Mouse (Mus musculus): ENCODE data around the gene Zfp36. TPM values are rescaled to one million over a fixed set of nuclear protein-coding genes. Genes with fewer than 3 reads are reported as not detected.

Zfp36 gene
- total and polyA plus RNA-seq, 3 experiments = 19.4 to 28.2 (median 26.3) TPM

DNA sequence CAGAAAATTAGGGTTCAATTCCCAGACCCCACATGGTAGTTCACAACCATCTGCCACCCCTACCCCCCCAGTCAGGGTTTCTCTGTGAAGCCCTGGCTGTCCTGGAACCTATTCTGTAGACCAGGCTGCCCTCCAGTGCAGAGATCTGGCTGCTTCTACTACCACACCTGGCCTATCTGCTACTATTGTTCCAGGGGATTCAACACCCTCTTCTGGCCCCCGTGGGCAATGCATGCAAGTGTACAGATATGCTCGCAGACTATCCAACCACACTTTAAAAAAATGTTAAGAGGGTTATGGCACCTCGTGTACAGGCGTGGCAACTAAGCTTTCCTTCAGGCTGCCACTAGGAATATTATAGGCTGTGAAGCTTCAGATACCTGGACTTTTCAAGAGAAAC is 32.8 kb upstream of the Zfp36 start:
- H3K4me3 ChIP-seq = no peak overlapping the region

DNA sequence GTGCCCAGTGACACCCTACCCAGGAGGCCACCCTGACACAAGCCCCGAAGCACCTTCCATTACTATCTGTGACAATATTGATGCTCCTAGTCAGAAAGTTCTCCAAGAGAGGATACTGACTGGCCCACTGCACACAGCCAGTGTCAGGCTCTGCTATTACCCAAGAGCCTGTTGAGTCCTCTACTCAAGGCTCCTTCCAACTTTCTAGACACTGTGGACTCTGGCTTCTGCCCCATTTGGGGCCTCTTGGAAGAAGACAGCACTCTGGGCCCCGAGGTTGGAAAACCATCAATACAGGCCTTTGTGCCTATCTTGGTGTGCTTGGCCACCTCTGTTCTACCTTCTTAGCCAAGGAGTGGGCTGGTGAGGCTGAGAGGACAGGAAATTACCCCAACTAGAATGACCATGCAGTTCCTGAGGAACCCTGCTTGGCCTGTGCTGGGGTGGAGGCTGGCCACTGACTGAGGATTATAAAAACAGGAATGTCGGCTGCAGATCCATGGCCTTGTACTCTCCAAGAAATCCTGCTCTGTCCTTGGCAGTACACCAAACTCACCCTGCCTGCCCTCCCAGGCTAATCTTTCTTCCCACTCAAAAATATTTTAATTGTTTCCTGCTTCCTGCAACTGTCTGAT is 30.9 kb upstream of the Zfp36 start:
- WGBS = 30% methylated on average over 3 of the region's 3 CpGs
- TF ChIP-seq EP300 (IDR thresholded peaks at IDR 0.05; ENCODE audit: insufficient read depth, low read depth, low read length) (peak; percentile 66; the same call in 1 of the 2 replicates), POLR2A (IDR thresholded peaks at IDR 0.05; ENCODE audit: insufficient read depth, low read depth, low read length) (no peak), CTCF (IDR thresholded peaks at IDR 0.05) (no peak)
- peak; percentile 65 to 79 for DNase-seq
- no peaks in the 10 kb centered on the region for H3K27me3 ChIP-seq (ENCODE audit: control insufficient read depth, insufficient read depth, low read length)
- intact Hi-C loops (cut with DNase I) = no loop called here
- no peak overlapping the region for H3K9ac ChIP-seq (ENCODE audit: low read depth, low read length)
- H3K4me3 ChIP-seq = no peak overlapping the region
- H3K79me2 ChIP-seq (replicated peaks; ENCODE audit: control insufficient read depth, insufficient read depth, low read length) = no peaks in the 10 kb centered on the region
- H3K36me3 ChIP-seq (ENCODE audit: control insufficient read depth, insufficient read depth, low read length) = peaks cover 14% of the 10 kb centered on the region
- H3K4me1 ChIP-seq (ENCODE audit: control insufficient read depth, insufficient read depth, low read length) = peaks cover 9% of the 10 kb centered on the region
- peak overlapping the region; percentile 77 for H3K27ac ChIP-seq

More for the DNA sequence above, 32.8 kb upstream of the Zfp36 start:
- no peaks in the 10 kb centered on the region for H3K79me2 ChIP-seq (replicated peaks; ENCODE audit: control insufficient read depth, insufficient read depth, low read length)
- no peak for TF ChIP-seq EP300 (IDR thresholded peaks at IDR 0.05; ENCODE audit: insufficient read depth, low read depth, low read length)
- 0 out of 2 replicates have a peak, but pooled peaks have one; percentile 15 for TF ChIP-seq CTCF (IDR thresholded peaks at IDR 0.05)
- no peak overlapping the region for H3K27ac ChIP-seq
- no peak overlapping the region for H3K9ac ChIP-seq (ENCODE audit: low read depth, low read length)
- peaks cover 9% of the 10 kb centered on the region for H3K4me1 ChIP-seq (ENCODE audit: control insufficient read depth, insufficient read depth, low read length)
- intact Hi-C loops (cut with DNase I) = no loop called here
- no peaks in the 10 kb centered on the region for H3K27me3 ChIP-seq (ENCODE audit: control insufficient read depth, insufficient read depth, low read length)
- peaks cover 14% of the 10 kb centered on the region for H3K36me3 ChIP-seq (ENCODE audit: control insufficient read depth, insufficient read depth, low read length)
- WGBS = 70% methylated on average over 4 of the region's 4 CpGs
- no peak for DNase-seq

DNA sequence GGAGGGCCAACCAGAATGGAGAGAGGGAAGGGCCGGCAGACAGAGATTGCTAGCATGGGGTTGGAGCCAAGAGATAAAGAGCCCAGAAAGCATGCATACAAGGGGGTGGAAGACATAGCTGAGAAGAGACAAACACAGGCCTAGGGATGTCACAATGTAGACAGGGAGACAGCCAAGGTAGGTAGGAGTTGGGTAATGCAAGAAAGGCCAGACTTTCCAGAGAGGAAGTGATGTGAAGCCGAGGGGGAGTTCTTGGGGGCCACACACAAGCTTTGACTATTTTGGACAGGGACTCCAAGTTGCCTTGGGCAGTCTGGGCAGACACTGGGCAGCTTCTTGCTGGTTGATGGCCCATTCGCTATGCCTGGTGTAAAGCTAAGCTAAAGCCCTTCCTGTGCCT is 21.9 kb upstream of the Zfp36 start:
- TF ChIP-seq CTCF (IDR thresholded peaks at IDR 0.05) (no peak), EP300 (IDR thresholded peaks at IDR 0.05; ENCODE audit: insufficient read depth, low read depth, low read length) (no peak), POLR2A (IDR thresholded peaks at IDR 0.05; ENCODE audit: insufficient read depth, low read depth, low read length) (no peak)
- Histone ChIP-seq H3K4me3 (no peak overlapping the region), H3K4me1 (ENCODE audit: control insufficient read depth, insufficient read depth, low read length) (no peaks in the 10 kb centered on the region), H3K27ac (no peak overlapping the region), H3K36me3 (ENCODE audit: control insufficient read depth, insufficient read depth, low read length) (no peaks in the 10 kb centered on the region), H3K27me3 (ENCODE audit: control insufficient read depth, insufficient read depth, low read length) (no peaks in the 10 kb centered on the region), H3K9ac (ENCODE audit: low read depth, low read length) (no peak overlapping the region), H3K79me2 (replicated peaks; ENCODE audit: control insufficient read depth, insufficient read depth, low read length) (no peaks in the 10 kb centered on the region)
- intact Hi-C loops (cut with DNase I) = no loop called here
- DNase-seq = no peak
- 54% methylated on average over 3 of the region's 3 CpGs for WGBS

DNA sequence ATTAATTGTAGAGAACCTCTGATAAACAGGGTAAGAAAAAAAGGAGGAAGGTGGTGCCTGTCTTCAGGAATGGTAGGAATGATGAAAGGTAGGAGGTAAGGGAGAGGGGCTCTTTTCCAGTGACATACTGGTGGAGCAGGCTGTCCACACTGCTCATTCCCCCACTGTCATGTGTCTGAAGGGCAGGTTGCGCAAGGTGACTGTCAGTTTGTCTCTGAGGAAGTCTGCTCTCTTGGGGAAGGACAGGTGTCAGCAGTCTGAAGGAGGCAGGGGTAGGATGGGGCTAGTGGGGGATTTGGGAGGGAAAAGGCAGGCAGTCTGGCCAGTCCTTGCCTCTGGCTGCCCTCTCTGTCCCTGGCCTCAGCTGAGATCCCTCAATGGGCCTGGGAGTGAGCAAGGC is 21.0 kb upstream of the Zfp36 start:
- no peaks in the 10 kb centered on the region for H3K27me3 ChIP-seq (ENCODE audit: control insufficient read depth, insufficient read depth, low read length)
- no peaks in the 10 kb centered on the region for H3K79me2 ChIP-seq (replicated peaks; ENCODE audit: control insufficient read depth, insufficient read depth, low read length)
- TF ChIP-seq POLR2A (IDR thresholded peaks at IDR 0.05; ENCODE audit: insufficient read depth, low read depth, low read length) (no peak), CTCF (IDR thresholded peaks at IDR 0.05) (no peak), EP300 (IDR thresholded peaks at IDR 0.05; ENCODE audit: insufficient read depth, low read depth, low read length) (no peak)
- no peak overlapping the region for H3K4me3 ChIP-seq
- H3K9ac ChIP-seq (ENCODE audit: low read depth, low read length) = no peak overlapping the region
- 100% methylated on average over 1 of the region's 1 CpGs for WGBS
- intact Hi-C loops (cut with DNase I) = no loop called here
- no peak for DNase-seq
- H3K4me1 ChIP-seq (ENCODE audit: control insufficient read depth, insufficient read depth, low read length) = no peaks in the 10 kb centered on the region
- H3K36me3 ChIP-seq (ENCODE audit: control insufficient read depth, insufficient read depth, low read length) = no peaks in the 10 kb centered on the region
- H3K27ac ChIP-seq = no peak overlapping the region

DNA sequence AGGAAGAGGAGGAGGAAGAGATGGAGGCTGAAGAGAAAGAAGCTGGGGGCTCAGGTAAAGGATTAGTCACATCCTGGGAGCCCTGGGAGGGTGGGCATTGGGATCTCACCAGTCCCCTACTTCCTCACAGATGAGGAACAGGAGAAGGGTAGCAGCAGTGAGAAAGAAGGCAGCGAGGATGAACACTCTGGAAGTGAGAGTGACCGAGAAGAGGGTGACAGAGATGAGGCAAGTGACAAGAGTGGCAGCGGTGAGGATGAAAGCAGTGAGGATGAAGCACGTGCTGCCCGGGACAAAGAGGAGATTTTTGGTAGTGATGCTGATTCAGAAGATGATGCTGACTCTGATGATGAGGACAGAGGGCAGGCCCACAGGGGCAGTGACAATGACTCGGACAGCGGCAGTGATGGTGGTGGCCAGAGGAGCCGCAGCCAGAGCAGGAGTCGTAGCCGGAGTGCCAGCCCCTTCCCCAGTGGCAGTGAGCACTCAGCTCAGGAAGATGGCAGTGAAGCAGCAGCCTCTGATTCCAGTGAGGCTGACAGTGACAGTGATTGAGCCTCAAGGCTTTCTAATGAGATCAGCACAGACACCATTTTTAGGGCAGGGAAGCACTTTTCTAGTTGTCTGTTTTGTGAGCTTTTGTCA is 18.8 kb upstream of the Zfp36 start:
- H3K4me1 ChIP-seq (ENCODE audit: control insufficient read depth, insufficient read depth, low read length) = no peaks in the 10 kb centered on the region
- TF ChIP-seq EP300 (IDR thresholded peaks at IDR 0.05; ENCODE audit: insufficient read depth, low read depth, low read length) (no peak), POLR2A (IDR thresholded peaks at IDR 0.05; ENCODE audit: insufficient read depth, low read depth, low read length) (no peak), CTCF (IDR thresholded peaks at IDR 0.05) (no peak)
- no peak overlapping the region for H3K4me3 ChIP-seq
- no peak for DNase-seq
- H3K27ac ChIP-seq = no peak overlapping the region
- 85% methylated on average over 10 of the region's 10 CpGs for WGBS
- H3K36me3 ChIP-seq (ENCODE audit: control insufficient read depth, insufficient read depth, low read length) = no peaks in the 10 kb centered on the region
- H3K79me2 ChIP-seq (replicated peaks; ENCODE audit: control insufficient read depth, insufficient read depth, low read length) = no peaks in the 10 kb centered on the region
- H3K27me3 ChIP-seq (ENCODE audit: control insufficient read depth, insufficient read depth, low read length) = no peaks in the 10 kb centered on the region
- no peak overlapping the region for H3K9ac ChIP-seq (ENCODE audit: low read depth, low read length)
- intact Hi-C loops (cut with DNase I) = no loop called here

DNA sequence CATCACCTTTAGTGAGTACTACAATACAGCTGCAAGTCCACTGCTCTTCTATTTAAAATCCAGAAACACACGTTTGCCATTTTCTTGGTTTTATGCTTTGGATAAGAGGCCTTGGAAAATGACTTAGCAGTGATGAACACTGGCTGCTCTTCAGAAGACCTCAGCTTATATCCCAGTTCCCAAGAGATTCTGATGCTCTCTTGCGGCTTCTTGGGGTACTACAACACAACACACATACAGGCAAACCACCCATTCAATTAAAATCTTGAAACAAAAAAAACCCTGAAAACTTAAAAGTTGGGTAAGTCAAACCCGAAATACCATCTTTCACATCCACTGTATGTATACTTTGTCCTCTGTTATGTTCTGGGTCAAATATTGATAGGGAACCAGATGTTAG is 17.9 kb upstream of the Zfp36 start:
- Histone ChIP-seq H3K27ac (no peak overlapping the region), H3K4me3 (no peak overlapping the region), H3K27me3 (ENCODE audit: control insufficient read depth, insufficient read depth, low read length) (no peaks in the 10 kb centered on the region), H3K79me2 (replicated peaks; ENCODE audit: control insufficient read depth, insufficient read depth, low read length) (peaks cover 2% of the 10 kb centered on the region; the same call in 1 of the 2 replicates), H3K9ac (ENCODE audit: low read depth, low read length) (no peak overlapping the region), H3K36me3 (ENCODE audit: control insufficient read depth, insufficient read depth, low read length) (no peaks in the 10 kb centered on the region), H3K4me1 (ENCODE audit: control insufficient read depth, insufficient read depth, low read length) (0 out of 2 replicates have a peak, but pooled peaks cover 2% of the 10 kb centered on the region)
- 48% methylated on average over 3 of the region's 3 CpGs for WGBS
- TF ChIP-seq CTCF (IDR thresholded peaks at IDR 0.05) (peak; percentile 71), EP300 (IDR thresholded peaks at IDR 0.05; ENCODE audit: insufficient read depth, low read depth, low read length) (no peak), POLR2A (IDR thresholded peaks at IDR 0.05; ENCODE audit: insufficient read depth, low read depth, low read length) (no peak)
- intact Hi-C loops (cut with DNase I) = no loop called here
- DNase-seq = no peak
